Mouse (Mus musculus) bone marrow macrophage, adult 2 months (primary cell): Measurements from ENCODE around the gene Kank2.

Experiments
- CTCF ChIP-seq: IDR thresholded peaks from 2 replicates; pipeline ENCODE4 v1.5.1; 2012; ENCODE audit warnings: low read depth, mild to moderate bottlenecking, low read length, moderate library complexity
- POLR2A ChIP-seq: IDR thresholded peaks from 2 replicates; pipeline ENCODE4 v1.6.1; 2012; ENCODE audit warnings: mild to moderate bottlenecking, low read depth, low read length, borderline replicate concordance

GRCm38 (mm10) chr9:21721036-21721435 is 77.5 kb downstream of the Kank2 start:
- TF ChIP-seq CTCF (no peak), POLR2A (no peak)
